Comparison of ENCODE assay signal across 14 mouse cellular contexts in the genomic region with DNA sequence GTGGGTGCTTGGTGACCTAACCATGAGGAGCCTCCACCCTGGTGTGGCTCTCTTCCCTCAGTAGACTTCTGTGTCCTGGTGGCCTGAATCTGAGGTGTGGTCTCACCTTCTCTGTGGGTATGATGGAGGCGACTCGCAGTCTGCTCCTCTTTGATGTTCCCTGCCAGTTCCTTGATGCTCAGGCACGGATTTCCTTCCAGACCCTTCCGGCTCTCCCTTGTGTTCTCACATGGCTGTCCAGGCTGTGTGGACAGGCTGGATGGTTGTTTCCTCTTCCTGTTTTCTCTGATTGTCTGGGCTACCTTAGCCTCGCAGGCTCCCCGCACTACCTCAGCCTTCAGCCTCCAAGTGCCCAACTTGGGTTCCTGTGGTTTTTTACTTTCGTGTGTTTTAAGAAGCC.
"Had no signal": no experiment of that assay in that cellular context is flagged by ENCODE, and none has a peak within 500 bp of the region (broad histone marks: within the 10 kb centered on the region; RNA-seq: fewer than 3 reads in every experiment).

No protein-coding gene starts in this region.

- H3K4me2 ChIP-seq: hindbrain, embryonic 13.5 days; limb, embryonic 13.5 days; neural tube, embryonic 13.5 days; stomach, embryonic 15.5 days had no signal

- H3K9ac ChIP-seq: hindbrain, embryonic 13.5 days; limb, embryonic 13.5 days; liver, embryonic 14.5 days; neural tube, embryonic 13.5 days; stomach, embryonic 15.5 days had no signal

- H3K27ac ChIP-seq: hindbrain, embryonic 13.5 days; hindbrain, postnatal 0 days; limb, embryonic 13.5 days; liver, embryonic 14.5 days; neural tube, embryonic 13.5 days; stomach, embryonic 15.5 days had no signal

- H3K9me3 ChIP-seq: hindbrain, embryonic 13.5 days; limb, embryonic 13.5 days; neural tube, embryonic 13.5 days; stomach, embryonic 15.5 days had no signal

- H3K4me3 ChIP-seq: hindbrain, embryonic 13.5 days; limb, embryonic 13.5 days; neural tube, embryonic 13.5 days; stomach, embryonic 15.5 days had no signal

- H3K27me3 ChIP-seq: hindbrain, embryonic 13.5 days; limb, embryonic 13.5 days; neural tube, embryonic 13.5 days; stomach, embryonic 15.5 days had no signal

- H3K4me1 ChIP-seq: hindbrain, embryonic 13.5 days; neural tube, embryonic 13.5 days had no signal

- ATAC-seq: hindbrain, postnatal 0 days; midbrain, embryonic 16.5 days had no signal

- H3K36me3 ChIP-seq: hindbrain, embryonic 13.5 days; neural tube, embryonic 13.5 days had no signal

- DNase-seq: kidney, adult 8-10 months; layer of hippocampus, adult 9-11 months; layer of hippocampus, postnatal 36 days; left cerebral cortex, postnatal 4 days; right cerebral cortex, postnatal 14 days; thymus, adult 2 months; thymus, postnatal 25 days had no signal
